Mouse (Mus musculus) lung, embryonic 16.5 days (tissue): ENCODE results near the gene Nipal3. TPM values are rescaled to one million over a fixed set of nuclear protein-coding genes. Genes with fewer than 3 reads are reported as not detected.

Source experiments
- ATAC-seq: fragments of 200-750 bp; cut with Nextera tagmentation; 2 replicates; pipeline ENCODE4 v1.8.0; 2017; ENCODE audit warnings: low read depth, mild to moderate bottlenecking, moderate library complexity
- H3K27ac ChIP-seq: fragments of 300-500 bp; sonication (generic); 2 replicates; pipeline ENCODE4 v1.5.1; 2014; ENCODE audit warnings: mild to moderate bottlenecking, control low read depth, low read length
- H3K27me3 ChIP-seq: fragments of 300-500 bp; sonication (generic); 2 replicates; pipeline ENCODE4 v1.6.1; 2014; ENCODE audit warnings: low read depth, low read length, mixed read lengths; ENCODE audit not compliant: control insufficient read depth, insufficient read depth
- H3K36me3 ChIP-seq: fragments of 300-500 bp; sonication (generic); 2 replicates; pipeline ENCODE4 v1.6.1; 2014; ENCODE audit warnings: low read length; ENCODE audit not compliant: control insufficient read depth, insufficient read depth
- H3K4me1 ChIP-seq: fragments of 300-500 bp; sonication (generic); replicated peaks from 2 replicates; pipeline ENCODE4 v1.6.1; 2014; ENCODE audit warnings: low read length, mixed read lengths; ENCODE audit not compliant: control insufficient read depth, insufficient read depth
- H3K4me2 ChIP-seq: fragments of 300-500 bp; sonication (generic); 2 replicates; pipeline ENCODE4 v1.6.1; 2014; ENCODE audit warnings: low read depth, low read length, control low read depth
- H3K4me3 ChIP-seq: fragments of 300-500 bp; sonication (generic); 2 replicates; pipeline ENCODE4 v1.5.1; 2014; ENCODE audit warnings: mild to moderate bottlenecking, low read length, control low read depth
- H3K9ac ChIP-seq: fragments of 300-500 bp; sonication (generic); 2 replicates; pipeline ENCODE4 v1.6.1; 2014; ENCODE audit warnings: low read length, control low read depth
- H3K9me3 ChIP-seq: fragments of 300-500 bp; sonication (generic); 2 replicates; pipeline ENCODE4 v1.6.1; 2016; ENCODE audit warnings: low read length; ENCODE audit not compliant: control insufficient read depth
- WGBS: fragments of 180-500 bp; shearing (Covaris S2); extraction: QIAGEN DNeasy Blood & Tissue Kit; methylation state at CpG from one replicate; pipeline ENCODE4 v1.1.7; 2014; 5-methylcytosine and 5-hydroxymethylcytosine counted together
- polyA plus RNA-seq: library from polyadenylated mRNA; unstranded; fragments of >200 nt; fragmentation: Nextera tagmentation; extraction: Ambion mirVana; gene quantifications from 2 replicates; pipeline ENCODE4 v1.2.1, GENCODE M21; 2015

Gene Nipal3
- polyA plus RNA-seq, 1 experiment from 2014 or later = 4.8 TPM

GRCm38 (mm10) chr4:135508419-135509039 is 13.7 kb upstream of the Nipal3 start:
- WGBS = 16% methylated on average over 13 of the region's 13 CpGs

GRCm38 (mm10) chr4:135507547-135508350 is 12.9 kb upstream of the Nipal3 start:
- H3K9ac ChIP-seq = peak overlapping the region; percentile 37
- H3K27ac ChIP-seq = no peak overlapping the region
- 0 out of 2 replicates have a peak, but pooled peaks have one; percentile 39 for ATAC-seq
- peak overlapping the region; percentile 29 for H3K4me3 ChIP-seq
- no peaks in the 10 kb centered on the region for H3K36me3 ChIP-seq
- peaks cover 5% of the 10 kb centered on the region; the same call in 1 of the 2 replicates for H3K4me1 ChIP-seq
- peak overlapping the region; percentile 54 for H3K4me2 ChIP-seq
- no peaks in the 10 kb centered on the region for H3K9me3 ChIP-seq
- 12% methylated on average over 22 of the region's 22 CpGs for WGBS
- no peaks in the 10 kb centered on the region for H3K27me3 ChIP-seq

More at GRCm38 (mm10) chr4:135508419-135509039, 13.7 kb upstream of the Nipal3 start:
- no peaks in the 10 kb centered on the region for H3K9me3 ChIP-seq
- H3K9ac ChIP-seq = 0 out of 2 replicates have a peak overlapping the region, but pooled peaks have one; percentile 24
- H3K4me2 ChIP-seq = peak overlapping the region; percentile 20; the same call in 1 of the 2 replicates
- no peak overlapping the region for H3K4me3 ChIP-seq
- ATAC-seq = peak; percentile 45
- peaks cover 5% of the 10 kb centered on the region; the same call in 1 of the 2 replicates for H3K4me1 ChIP-seq
- H3K27me3 ChIP-seq = no peaks in the 10 kb centered on the region
- no peak overlapping the region for H3K27ac ChIP-seq
- no peaks in the 10 kb centered on the region for H3K36me3 ChIP-seq

GRCm38 (mm10) chr4:135505794-135506193 is 11.0 kb upstream of the Nipal3 start:
- H3K9me3 ChIP-seq = peaks cover 2% of the 10 kb centered on the region; the same call in 1 of the 2 replicates
- H3K9ac ChIP-seq = no peak overlapping the region
- no peaks in the 10 kb centered on the region for H3K36me3 ChIP-seq
- H3K4me1 ChIP-seq = peaks cover 5% of the 10 kb centered on the region; the same call in 1 of the 2 replicates
- 63% methylated on average over 11 of the region's 11 CpGs for WGBS
- H3K4me3 ChIP-seq = no peak overlapping the region
- ATAC-seq = no peak
- H3K4me2 ChIP-seq = no peak overlapping the region
- H3K27me3 ChIP-seq = no peaks in the 10 kb centered on the region
- no peak overlapping the region for H3K27ac ChIP-seq

GRCm38 (mm10) chr4:135501587-135501986 is 6.7 kb upstream of the Nipal3 start:
- 49% methylated on average over 4 of the region's 4 CpGs for whole genome bisulfite sequencing
- ATAC-seq = no peak
- no peak overlapping the region for H3K4me3 ChIP-seq
- no peak overlapping the region for H3K9ac ChIP-seq
- no peak overlapping the region for H3K4me2 ChIP-seq
- H3K4me1 ChIP-seq = no peaks in the 10 kb centered on the region
- peaks cover 4% of the 10 kb centered on the region; the same call in 1 of the 2 replicates for H3K9me3 ChIP-seq
- no peaks in the 10 kb centered on the region for H3K36me3 ChIP-seq
- H3K27me3 ChIP-seq = no peaks in the 10 kb centered on the region
- no peak overlapping the region for H3K27ac ChIP-seq

- Histone ChIP-seq H3K27me3 (no peaks in the 10 kb centered on the region), H3K4me3 (no peak overlapping the region), H3K4me2 (no peak overlapping the region), H3K4me1 (peaks cover 6% of the 10 kb centered on the region), H3K9me3 (peaks cover 4% of the 10 kb centered on the region; the same call in 1 of the 2 replicates), H3K36me3 (no peaks in the 10 kb centered on the region), H3K9ac (no peak overlapping the region), H3K27ac (no peak overlapping the region)
- no peak for ATAC-seq
- WGBS = 84% methylated on average over 3 of the region's 3 CpGs
Observed at GRCm38 (mm10) chr4:135499831-135500230, 5.0 kb upstream of the Nipal3 start.

- Histone ChIP-seq H3K27me3 (no peaks in the 10 kb centered on the region), H3K4me3 (no peak overlapping the region), H3K4me1 (peaks cover 11% of the 10 kb centered on the region), H3K9me3 (peaks cover 4% of the 10 kb centered on the region; the same call in 1 of the 2 replicates), H3K27ac (no peak overlapping the region), H3K9ac (no peak overlapping the region), H3K4me2 (no peak overlapping the region), H3K36me3 (no peaks in the 10 kb centered on the region)
- WGBS = 80% methylated on average over 6 of the region's 6 CpGs
- no peak for ATAC-seq
Observed at GRCm38 (mm10) chr4:135498136-135498535, 3.3 kb upstream of the Nipal3 start.

- Histone ChIP-seq H3K4me3 (0 out of 2 replicates have a peak overlapping the region, but pooled peaks have one; percentile 2), H3K27ac (no peak overlapping the region), H3K27me3 (no peaks in the 10 kb centered on the region), H3K9ac (no peak overlapping the region), H3K4me1 (peaks cover 11% of the 10 kb centered on the region), H3K4me2 (peak overlapping the region; percentile 88), H3K36me3 (no peaks in the 10 kb centered on the region), H3K9me3 (peaks cover 2% of the 10 kb centered on the region; the same call in 1 of the 2 replicates)
- 14% methylated on average over 18 of the region's 18 CpGs for WGBS
- no peak for ATAC-seq
Observed at GRCm38 (mm10) chr4:135495810-135496209, 972 bp upstream of the Nipal3 start.

GRCm38 (mm10) chr4:135495397-135495791 is 556 bp upstream of the Nipal3 start:
- 8% methylated on average over 9 of the region's 9 CpGs for WGBS
- no peaks in the 10 kb centered on the region for H3K27me3 ChIP-seq
- H3K27ac ChIP-seq = no peak overlapping the region; the same call in 1 of the 2 replicates
- peak overlapping the region; percentile 74 for H3K4me3 ChIP-seq
- H3K4me2 ChIP-seq = peak overlapping the region; percentile 88
- H3K9ac ChIP-seq = peak overlapping the region; percentile 75; the same call in 1 of the 2 replicates
- no peaks in the 10 kb centered on the region; the same call in 1 of the 2 replicates for H3K9me3 ChIP-seq
- peaks cover 11% of the 10 kb centered on the region for H3K4me1 ChIP-seq
- ATAC-seq = no peak
- no peaks in the 10 kb centered on the region for H3K36me3 ChIP-seq
